Mouse (Mus musculus): Measurements from ENCODE around the gene Cog6. TPM values are rescaled to one million over a fixed set of nuclear protein-coding genes. Genes with fewer than 3 reads are reported as not detected.

Cog6 gene
- polyA plus RNA-seq, 1 experiment from 2014 or later, result 45.0 TPM

- Histone ChIP-seq H3K4me1 (peaks cover 37% of the 10 kb centered on the region), H3K27ac (peak overlapping the region; percentile 92)
- WGBS, result 22% methylated on average over 9 of the region's 9 CpGs
Measured at GRCm38 (mm10) chr3:53042240-53042567, 25.2 kb upstream of the Cog6 start.

GRCm38 (mm10) chr3:53041411-53042239 is 24.6 kb upstream of the Cog6 start, which contains the start of gene Lhfp:
Lhfp (plus strand) TSS chr3:53041528.
- Histone ChIP-seq H3K36me3 (peaks cover 7% of the 10 kb centered on the region; the same call in 1 of the 2 replicates), H3K27ac (peak within 1 kb of the TSS; percentile 92), H3K4me3 (peak within 1 kb of the TSS; percentile 83), H3K9me3 (no peaks in the 10 kb centered on the region), H3K4me1 (peaks cover 37% of the 10 kb centered on the region), H3K27me3 (ENCODE audit: insufficient read depth, poor library complexity, severe bottlenecking) (no peaks in the 10 kb centered on the region)
- peak; percentile 85 for DNase-seq (ENCODE audit: low spot score)
- under 1% methylated on average over 58 of the region's 58 CpGs for whole genome bisulfite sequencing

More at GRCm38 (mm10) chr3:53042240-53042567, 25.2 kb upstream of the Cog6 start:
- DNase-seq (ENCODE audit: low spot score), result no peak
- peaks cover 7% of the 10 kb centered on the region; the same call in 1 of the 2 replicates for H3K36me3 ChIP-seq
- no peaks in the 10 kb centered on the region for H3K27me3 ChIP-seq (ENCODE audit: insufficient read depth, poor library complexity, severe bottlenecking)
- H3K9me3 ChIP-seq, result no peaks in the 10 kb centered on the region
- peak overlapping the region; percentile 83 for H3K4me3 ChIP-seq

- Histone ChIP-seq H3K4me1 (peaks cover 37% of the 10 kb centered on the region), H3K27ac (peak overlapping the region; percentile 92)
- 3% methylated on average over 17 of the region's 17 CpGs for WGBS
Measured at GRCm38 (mm10) chr3:53040593-53041410, 23.8 kb upstream of the Cog6 start.

GRCm38 (mm10) chr3:53039746-53040145 is 22.7 kb upstream of the Cog6 start:
- H3K4me1 ChIP-seq, result peaks cover 30% of the 10 kb centered on the region
- H3K27ac ChIP-seq, result peak overlapping the region; percentile 13; the same call in 1 of the 2 replicates
- peaks cover 5% of the 10 kb centered on the region; the same call in 1 of the 2 replicates for H3K36me3 ChIP-seq
- H3K9me3 ChIP-seq, result no peaks in the 10 kb centered on the region
- no peak for DNase-seq (ENCODE audit: low spot score)
- WGBS, result 76% methylated on average over 8 of the region's 8 CpGs
- H3K27me3 ChIP-seq (ENCODE audit: insufficient read depth, poor library complexity, severe bottlenecking), result no peaks in the 10 kb centered on the region
- no peak overlapping the region for H3K4me3 ChIP-seq

More at GRCm38 (mm10) chr3:53040593-53041410, 23.8 kb upstream of the Cog6 start:
- Histone ChIP-seq H3K9me3 (no peaks in the 10 kb centered on the region), H3K36me3 (peaks cover 7% of the 10 kb centered on the region; the same call in 1 of the 2 replicates), H3K27me3 (ENCODE audit: insufficient read depth, poor library complexity, severe bottlenecking) (no peaks in the 10 kb centered on the region), H3K4me3 (peak overlapping the region; percentile 83)
- DNase-seq (ENCODE audit: low spot score), result no peak

- no peak for DNase-seq (ENCODE audit: low spot score)
- Histone ChIP-seq H3K27me3 (ENCODE audit: insufficient read depth, poor library complexity, severe bottlenecking) (no peaks in the 10 kb centered on the region), H3K27ac (no peak overlapping the region), H3K4me1 (peaks cover 24% of the 10 kb centered on the region), H3K9me3 (no peaks in the 10 kb centered on the region), H3K4me3 (no peak overlapping the region), H3K36me3 (peaks cover 5% of the 10 kb centered on the region; the same call in 1 of the 2 replicates)
- WGBS, result 68% methylated on average over 5 of the region's 5 CpGs
Measured at GRCm38 (mm10) chr3:53038913-53039312, 21.9 kb upstream of the Cog6 start.

GRCm38 (mm10) chr3:53036941-53037340 is 19.9 kb upstream of the Cog6 start:
- no peak for DNase-seq (ENCODE audit: low spot score)
- 84% methylated on average over 7 of the region's 7 CpGs for WGBS
- Histone ChIP-seq H3K27me3 (ENCODE audit: insufficient read depth, poor library complexity, severe bottlenecking) (no peaks in the 10 kb centered on the region), H3K27ac (no peak overlapping the region), H3K4me1 (peaks cover 24% of the 10 kb centered on the region), H3K9me3 (no peaks in the 10 kb centered on the region), H3K4me3 (no peak overlapping the region), H3K36me3 (no peaks in the 10 kb centered on the region)

- Histone ChIP-seq H3K27ac (no peak overlapping the region), H3K27me3 (ENCODE audit: insufficient read depth, poor library complexity, severe bottlenecking) (no peaks in the 10 kb centered on the region), H3K4me1 (peaks cover 25% of the 10 kb centered on the region), H3K36me3 (no peaks in the 10 kb centered on the region), H3K4me3 (no peak overlapping the region), H3K9me3 (no peaks in the 10 kb centered on the region)
- 75% methylated on average over 5 of the region's 5 CpGs for WGBS
- DNase-seq (ENCODE audit: low spot score), result no peak
Measured at GRCm38 (mm10) chr3:53036076-53036475, 19.0 kb upstream of the Cog6 start.

GRCm38 (mm10) chr3:53033448-53033847 is 16.4 kb upstream of the Cog6 start:
- no peak overlapping the region for H3K27ac ChIP-seq
- no peak for DNase-seq (ENCODE audit: low spot score)
- WGBS, result 14% methylated on average over 3 of the region's 3 CpGs
- no peak overlapping the region for H3K4me3 ChIP-seq
- H3K27me3 ChIP-seq (ENCODE audit: insufficient read depth, poor library complexity, severe bottlenecking), result no peaks in the 10 kb centered on the region
- peaks cover 14% of the 10 kb centered on the region for H3K4me1 ChIP-seq
- no peaks in the 10 kb centered on the region for H3K9me3 ChIP-seq
- H3K36me3 ChIP-seq, result no peaks in the 10 kb centered on the region

- H3K36me3 ChIP-seq, result no peaks in the 10 kb centered on the region
- H3K27me3 ChIP-seq (ENCODE audit: insufficient read depth, poor library complexity, severe bottlenecking), result no peaks in the 10 kb centered on the region
- 14% methylated on average over 5 of the region's 5 CpGs for WGBS
Measured at GRCm38 (mm10) chr3:53032432-53032831, 15.4 kb upstream of the Cog6 start.

GRCm38 (mm10) chr3:53031586-53031985 is 14.5 kb upstream of the Cog6 start:
- Histone ChIP-seq H3K36me3 (no peaks in the 10 kb centered on the region), H3K27me3 (ENCODE audit: insufficient read depth, poor library complexity, severe bottlenecking) (no peaks in the 10 kb centered on the region), H3K4me1 (peaks cover 14% of the 10 kb centered on the region), H3K4me3 (no peak overlapping the region), H3K27ac (no peak overlapping the region), H3K9me3 (no peaks in the 10 kb centered on the region)
- 37% methylated on average over 6 of the region's 6 CpGs for WGBS
- no peak for DNase-seq (ENCODE audit: low spot score)

More at GRCm38 (mm10) chr3:53032432-53032831, 15.4 kb upstream of the Cog6 start:
- no peak overlapping the region for H3K27ac ChIP-seq
- peaks cover 14% of the 10 kb centered on the region for H3K4me1 ChIP-seq
- H3K4me3 ChIP-seq, result no peak overlapping the region
- no peak for DNase-seq (ENCODE audit: low spot score)
- no peaks in the 10 kb centered on the region for H3K9me3 ChIP-seq

- no peaks in the 10 kb centered on the region for H3K9me3 ChIP-seq
- no peaks in the 10 kb centered on the region for H3K36me3 ChIP-seq
- WGBS, result 22% methylated on average over 7 of the region's 7 CpGs
- peak; percentile 82 for DNase-seq (ENCODE audit: low spot score)
- no peak overlapping the region for H3K27ac ChIP-seq
- peaks cover 14% of the 10 kb centered on the region for H3K4me1 ChIP-seq
- no peaks in the 10 kb centered on the region for H3K27me3 ChIP-seq (ENCODE audit: insufficient read depth, poor library complexity, severe bottlenecking)
- no peak overlapping the region for H3K4me3 ChIP-seq
Measured at GRCm38 (mm10) chr3:53029046-53029445, 12.0 kb upstream of the Cog6 start.

- H3K36me3 ChIP-seq, result no peaks in the 10 kb centered on the region
- no peak for DNase-seq (ENCODE audit: low spot score)
- H3K27ac ChIP-seq, result no peak overlapping the region
- H3K27me3 ChIP-seq (ENCODE audit: insufficient read depth, poor library complexity, severe bottlenecking), result no peaks in the 10 kb centered on the region
- H3K4me1 ChIP-seq, result peaks cover 9% of the 10 kb centered on the region
- H3K9me3 ChIP-seq, result no peaks in the 10 kb centered on the region
- WGBS, result 69% methylated on average over 4 of the region's 4 CpGs
- no peak overlapping the region for H3K4me3 ChIP-seq
Measured at GRCm38 (mm10) chr3:53027333-53027732, 10.3 kb upstream of the Cog6 start.

- Histone ChIP-seq H3K27ac (no peak overlapping the region), H3K4me1 (no peaks in the 10 kb centered on the region), H3K27me3 (ENCODE audit: insufficient read depth, poor library complexity, severe bottlenecking) (no peaks in the 10 kb centered on the region), H3K4me3 (no peak overlapping the region), H3K9me3 (no peaks in the 10 kb centered on the region), H3K36me3 (peaks cover 62% of the 10 kb centered on the region)
- no peak for DNase-seq (ENCODE audit: low spot score)
- 84% methylated on average over 8 of the region's 8 CpGs for WGBS
Measured at GRCm38 (mm10) chr3:53007411-53007810, 9.6 kb downstream of the Cog6 start.
